Mouse (Mus musculus) embryonic facial prominence, embryonic 12.5 days (tissue): Measurements from ENCODE around the gene Arglu1. TPM values are rescaled to one million over a fixed set of nuclear protein-coding genes. Genes with fewer than 3 reads are reported as not detected.

ENCODE experiments used
- ATAC-seq: fragments of 200-750 bp; cut with Nextera tagmentation; 2 replicates; pipeline ENCODE4 v1.8.0; 2017; ENCODE audit not compliant: insufficient number of reproducible peaks, insufficient read depth, low FRiP score, low TSS enrichment
- H3K27ac ChIP-seq: fragments of 300-500 bp; sonication (generic); 2 replicates; pipeline ENCODE4 v1.5.1; 2016; ENCODE audit warnings: mild to moderate bottlenecking
- H3K27me3 ChIP-seq: fragments of 300-500 bp; sonication (generic); 2 replicates; pipeline ENCODE4 v1.6.1; 2016; ENCODE audit warnings: mild to moderate bottlenecking, moderate library complexity
- H3K36me3 ChIP-seq: fragments of 300-500 bp; sonication (generic); 2 replicates; pipeline ENCODE4 v1.6.1; 2016; ENCODE audit warnings: mild to moderate bottlenecking
- H3K4me1 ChIP-seq: fragments of 300-500 bp; sonication (generic); 2 replicates; pipeline ENCODE4 v1.6.1; 2016
- H3K4me2 ChIP-seq: fragments of 300-500 bp; sonication (generic); replicated peaks from 2 replicates; pipeline ENCODE4 v1.6.1; 2016; ENCODE audit warnings: mild to moderate bottlenecking, moderate library complexity
- H3K4me3 ChIP-seq: fragments of 300-500 bp; sonication (generic); 2 replicates; pipeline ENCODE4 v1.5.1; 2016; ENCODE audit warnings: mild to moderate bottlenecking
- H3K9ac ChIP-seq: fragments of 300-500 bp; sonication (generic); 2 replicates; pipeline ENCODE4 v1.6.1; 2016; ENCODE audit warnings: mild to moderate bottlenecking, moderate library complexity
- H3K9me3 ChIP-seq: fragments of 300-500 bp; sonication (generic); 2 replicates; pipeline ENCODE4 v1.6.1; 2016; ENCODE audit warnings: mild to moderate bottlenecking, moderate library complexity
- WGBS: fragments of 180-500 bp; shearing (Covaris S2); methylation state at CpG from one replicate; pipeline ENCODE4 v1.1.7; 2016; 5-methylcytosine and 5-hydroxymethylcytosine counted together
- polyA plus RNA-seq: library from polyadenylated mRNA; unstranded; fragments of >200 nt; fragmentation: Nextera tagmentation; extraction: Ambion mirVana; gene quantifications from 2 replicates; pipeline ENCODE4 v1.2.1, GENCODE M21; 2016

Arglu1 gene
- polyA plus RNA-seq, 1 experiment from 2014 or later = 217 TPM

GRCm38 (mm10) chr8:8647319-8647718 is 43.0 kb downstream of the Arglu1 start:
- Histone ChIP-seq H3K4me1 (peaks cover 40% of the 10 kb centered on the region), H3K9ac (no peak overlapping the region), H3K27me3 (no peaks in the 10 kb centered on the region), H3K27ac (no peak overlapping the region; the same call in 1 of the 2 replicates), H3K4me3 (no peak overlapping the region), H3K9me3 (no peaks in the 10 kb centered on the region), H3K4me2 (no peak overlapping the region), H3K36me3 (peaks cover 7% of the 10 kb centered on the region; the same call in 1 of the 2 replicates)
- 43% methylated on average over 3 of the region's 3 CpGs for WGBS
- ATAC-seq = 0 out of 2 replicates have a peak, but pooled peaks have one; percentile 62

DNA sequence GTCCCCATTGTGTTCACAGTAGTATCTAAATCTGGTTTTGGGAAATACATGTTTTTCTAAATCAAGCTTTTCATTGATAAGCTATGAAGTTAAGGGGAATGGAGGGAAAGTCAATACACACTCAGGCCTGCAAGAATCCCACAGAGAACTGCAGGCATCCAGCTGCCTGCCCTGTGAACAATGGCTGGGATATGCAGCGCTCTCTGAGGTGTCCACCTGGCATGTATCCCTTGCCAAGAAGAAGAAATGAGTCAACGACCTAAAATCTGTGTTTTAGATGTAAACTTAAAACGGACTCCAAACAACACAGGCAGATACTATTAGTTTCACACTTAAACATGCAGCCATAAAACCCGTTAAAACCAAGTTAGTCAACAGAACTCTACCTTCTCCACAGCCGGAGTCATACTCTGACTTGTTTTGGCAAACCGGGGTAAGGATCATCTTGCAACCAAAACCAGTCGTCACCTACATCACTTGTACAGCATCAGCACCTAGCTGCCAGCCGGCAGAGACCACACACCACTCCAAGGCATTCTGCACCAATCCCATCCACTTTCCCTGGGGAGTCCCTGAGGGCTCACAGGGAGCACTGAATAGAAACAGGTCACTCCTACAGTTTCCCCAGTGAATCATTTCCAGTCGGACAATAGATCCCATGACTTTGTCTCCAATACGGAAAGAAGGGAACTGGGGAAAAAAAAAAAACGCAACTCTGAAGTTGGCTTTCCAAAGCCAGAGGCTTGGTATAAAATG is 46.0 kb downstream of the Arglu1 start:
- Histone ChIP-seq H3K36me3 (peaks cover 3% of the 10 kb centered on the region; the same call in 1 of the 2 replicates), H3K9me3 (no peaks in the 10 kb centered on the region), H3K4me1 (peaks cover 22% of the 10 kb centered on the region), H3K27me3 (no peaks in the 10 kb centered on the region), H3K27ac (no peak overlapping the region), H3K4me3 (no peak overlapping the region), H3K4me2 (no peak overlapping the region), H3K9ac (no peak overlapping the region)
- WGBS = 83% methylated on average over 11 of the region's 11 CpGs
- no peak for ATAC-seq

GRCm38 (mm10) chr8:8640264-8640588 is 50.1 kb downstream of the Arglu1 start:
- Histone ChIP-seq H3K27ac (no peak overlapping the region), H3K4me2 (no peak overlapping the region), H3K27me3 (no peaks in the 10 kb centered on the region), H3K9me3 (no peaks in the 10 kb centered on the region), H3K4me3 (no peak overlapping the region), H3K9ac (no peak overlapping the region), H3K4me1 (peaks cover 7% of the 10 kb centered on the region), H3K36me3 (peaks cover 20% of the 10 kb centered on the region; the same call in 1 of the 2 replicates)
- no peak for ATAC-seq
- WGBS = 15% methylated on average over 4 of the region's 4 CpGs

- Histone ChIP-seq H3K4me2 (no peak overlapping the region), H3K4me1 (peaks cover 7% of the 10 kb centered on the region), H3K9ac (no peak overlapping the region), H3K27me3 (no peaks in the 10 kb centered on the region), H3K9me3 (no peaks in the 10 kb centered on the region), H3K4me3 (no peak overlapping the region), H3K36me3 (peaks cover 20% of the 10 kb centered on the region; the same call in 1 of the 2 replicates), H3K27ac (no peak overlapping the region)
- WGBS = 45% methylated on average over 8 of the region's 8 CpGs
- ATAC-seq = no peak
These were observed 50.6 kb downstream of the Arglu1 start for GRCm38 (mm10) chr8:8639569-8640263.

- Histone ChIP-seq H3K4me2 (no peak overlapping the region), H3K27me3 (no peaks in the 10 kb centered on the region), H3K9me3 (no peaks in the 10 kb centered on the region), H3K27ac (no peak overlapping the region), H3K4me1 (peaks cover 6% of the 10 kb centered on the region; the same call in 1 of the 2 replicates), H3K36me3 (peaks cover 26% of the 10 kb centered on the region), H3K9ac (no peak overlapping the region), H3K4me3 (no peak overlapping the region)
- no peak for ATAC-seq
- WGBS = 77% methylated on average over 7 of the region's 7 CpGs
These were observed 58.9 kb downstream of the Arglu1 start for GRCm38 (mm10) chr8:8631394-8631793.

GRCm38 (mm10) chr8:8624017-8624416 is 66.3 kb downstream of the Arglu1 start:
- H3K27ac ChIP-seq = no peak overlapping the region
- no peak for ATAC-seq
- H3K4me1 ChIP-seq = peaks cover 33% of the 10 kb centered on the region
- H3K27me3 ChIP-seq = no peaks in the 10 kb centered on the region
- H3K9me3 ChIP-seq = no peaks in the 10 kb centered on the region
- peaks cover 40% of the 10 kb centered on the region for H3K36me3 ChIP-seq
- no peak overlapping the region for H3K4me3 ChIP-seq
- no peak overlapping the region for H3K9ac ChIP-seq
- 29% methylated on average over 7 of the region's 7 CpGs for WGBS
- no peak overlapping the region for H3K4me2 ChIP-seq

DNA sequence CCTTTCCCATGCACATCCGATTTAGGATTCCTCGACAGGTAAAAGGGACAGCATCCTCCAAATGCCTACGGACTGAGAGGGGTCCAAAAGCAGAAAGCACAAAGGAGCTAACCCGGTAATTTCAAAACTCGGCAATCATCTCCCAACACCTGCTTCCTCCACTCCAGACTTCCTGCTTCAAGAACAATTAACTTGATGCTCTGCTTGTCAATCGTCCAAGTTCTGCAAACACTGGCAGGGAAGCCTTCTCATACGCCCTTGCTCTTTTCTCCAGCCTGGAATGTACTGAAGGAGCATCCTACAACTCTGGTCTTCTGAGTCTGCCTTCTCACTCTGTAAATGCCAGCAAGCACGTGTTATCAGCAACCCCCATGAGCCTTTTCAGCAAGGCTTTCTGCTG is 66.8 kb downstream of the Arglu1 start:
- Histone ChIP-seq H3K27me3 (no peaks in the 10 kb centered on the region), H3K36me3 (peaks cover 40% of the 10 kb centered on the region), H3K9ac (no peak overlapping the region), H3K4me2 (no peak overlapping the region), H3K9me3 (no peaks in the 10 kb centered on the region), H3K4me1 (peaks cover 33% of the 10 kb centered on the region), H3K27ac (no peak overlapping the region), H3K4me3 (no peak overlapping the region)
- ATAC-seq = no peak
- 59% methylated on average over 8 of the region's 8 CpGs for WGBS

DNA sequence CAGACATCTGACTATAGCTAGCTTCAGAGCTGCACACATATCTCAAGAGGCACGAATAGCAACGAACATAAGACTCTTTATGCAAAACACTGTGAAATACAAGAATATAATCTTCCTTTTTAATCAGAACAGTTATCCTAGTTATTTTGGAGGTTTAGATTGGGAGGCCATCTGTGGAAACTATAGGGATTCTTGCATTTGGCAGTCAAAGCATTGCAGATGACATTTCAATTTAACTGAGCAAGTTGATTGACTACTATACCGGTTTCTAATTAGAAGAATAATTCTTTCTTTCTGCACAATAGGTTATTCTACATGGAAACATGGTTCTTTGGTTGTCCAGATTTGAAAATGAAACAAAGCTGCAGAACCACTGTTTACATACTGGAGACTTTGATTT is 67.8 kb downstream of the Arglu1 start:
- H3K36me3 ChIP-seq = peaks cover 30% of the 10 kb centered on the region
- H3K9ac ChIP-seq = no peak overlapping the region
- ATAC-seq = no peak
- peaks cover 33% of the 10 kb centered on the region for H3K4me1 ChIP-seq
- no peaks in the 10 kb centered on the region for H3K27me3 ChIP-seq
- no peaks in the 10 kb centered on the region for H3K9me3 ChIP-seq
- no peak overlapping the region for H3K4me3 ChIP-seq
- H3K4me2 ChIP-seq = no peak overlapping the region
- WGBS = 77% methylated on average over 3 of the region's 3 CpGs
- no peak overlapping the region for H3K27ac ChIP-seq

GRCm38 (mm10) chr8:8622031-8622430 is 68.3 kb downstream of the Arglu1 start:
- Histone ChIP-seq H3K27ac (no peak overlapping the region), H3K4me3 (no peak overlapping the region), H3K4me1 (peaks cover 33% of the 10 kb centered on the region), H3K27me3 (no peaks in the 10 kb centered on the region), H3K36me3 (peaks cover 30% of the 10 kb centered on the region), H3K9ac (no peak overlapping the region), H3K4me2 (no peak overlapping the region), H3K9me3 (no peaks in the 10 kb centered on the region)
- 84% methylated on average over 12 of the region's 12 CpGs for WGBS
- ATAC-seq = no peak

- 85% methylated on average over 16 of the region's 16 CpGs for WGBS
- peaks cover 33% of the 10 kb centered on the region for H3K4me1 ChIP-seq
These were observed 68.9 kb downstream of the Arglu1 start for GRCm38 (mm10) chr8:8621236-8621917.

DNA sequence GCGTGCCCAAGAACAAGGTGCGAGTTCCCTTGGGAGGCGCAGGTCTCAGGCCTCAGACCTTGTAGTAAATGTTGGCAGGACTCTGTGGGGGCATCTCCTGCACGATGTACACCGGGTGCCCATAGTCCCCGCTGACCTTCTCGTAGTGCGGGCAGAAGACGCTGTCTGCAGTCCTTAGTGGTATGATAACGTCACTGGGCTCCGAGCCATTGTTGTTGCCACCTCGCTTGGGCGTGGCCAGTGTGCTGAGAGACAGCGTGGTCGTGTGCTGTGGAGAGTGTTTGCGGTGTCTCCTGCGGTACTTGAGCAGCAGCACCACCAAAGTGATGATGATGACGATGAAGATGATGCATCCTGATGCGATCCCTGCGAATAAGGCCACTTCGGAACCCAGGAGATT is 69.8 kb downstream of the Arglu1 start:
- Histone ChIP-seq H3K4me2 (no peak overlapping the region), H3K27ac (no peak overlapping the region), H3K27me3 (no peaks in the 10 kb centered on the region), H3K36me3 (peaks cover 30% of the 10 kb centered on the region), H3K4me1 (peaks cover 33% of the 10 kb centered on the region), H3K9me3 (no peaks in the 10 kb centered on the region), H3K9ac (no peak overlapping the region), H3K4me3 (no peak overlapping the region)
- 90% methylated on average over 21 of the region's 21 CpGs for WGBS
- no peak for ATAC-seq

More at GRCm38 (mm10) chr8:8621236-8621917, 68.9 kb downstream of the Arglu1 start:
- Histone ChIP-seq H3K36me3 (peaks cover 30% of the 10 kb centered on the region), H3K9me3 (no peaks in the 10 kb centered on the region), H3K4me3 (no peak overlapping the region), H3K9ac (no peak overlapping the region), H3K27ac (no peak overlapping the region), H3K4me2 (no peak overlapping the region), H3K27me3 (no peaks in the 10 kb centered on the region)
- no peak for ATAC-seq
